Mouse (Mus musculus) testis, adult 2 months (tissue): ENCODE measurements at regions not wholly inside any gene's neighbourhood (a gene's known extent, or its start where the extent isn't known, plus 50 kb on each side); places are given as distances from the start of the nearest gene placed in this dataset.

ENCODE experiments used
- CTCF ChIP-seq: fragments of 200-500 bp; IDR thresholded peaks from 2 replicates; pipeline ENCODE4 v1.5.1; 2012; ENCODE audit warnings: low read depth, mild to moderate bottlenecking, inconsistent platforms, low read length, moderate library complexity; ENCODE audit not compliant: control insufficient read depth, insufficient read depth, insufficient replicate concordance
- POLR2A ChIP-seq: fragments of 200-500 bp; IDR thresholded peaks from 2 replicates; pipeline ENCODE4 v1.6.1; 2012; ENCODE audit warnings: low read depth, mild to moderate bottlenecking, inconsistent platforms, low read length, moderate library complexity; ENCODE audit not compliant: control insufficient read depth

DNA sequence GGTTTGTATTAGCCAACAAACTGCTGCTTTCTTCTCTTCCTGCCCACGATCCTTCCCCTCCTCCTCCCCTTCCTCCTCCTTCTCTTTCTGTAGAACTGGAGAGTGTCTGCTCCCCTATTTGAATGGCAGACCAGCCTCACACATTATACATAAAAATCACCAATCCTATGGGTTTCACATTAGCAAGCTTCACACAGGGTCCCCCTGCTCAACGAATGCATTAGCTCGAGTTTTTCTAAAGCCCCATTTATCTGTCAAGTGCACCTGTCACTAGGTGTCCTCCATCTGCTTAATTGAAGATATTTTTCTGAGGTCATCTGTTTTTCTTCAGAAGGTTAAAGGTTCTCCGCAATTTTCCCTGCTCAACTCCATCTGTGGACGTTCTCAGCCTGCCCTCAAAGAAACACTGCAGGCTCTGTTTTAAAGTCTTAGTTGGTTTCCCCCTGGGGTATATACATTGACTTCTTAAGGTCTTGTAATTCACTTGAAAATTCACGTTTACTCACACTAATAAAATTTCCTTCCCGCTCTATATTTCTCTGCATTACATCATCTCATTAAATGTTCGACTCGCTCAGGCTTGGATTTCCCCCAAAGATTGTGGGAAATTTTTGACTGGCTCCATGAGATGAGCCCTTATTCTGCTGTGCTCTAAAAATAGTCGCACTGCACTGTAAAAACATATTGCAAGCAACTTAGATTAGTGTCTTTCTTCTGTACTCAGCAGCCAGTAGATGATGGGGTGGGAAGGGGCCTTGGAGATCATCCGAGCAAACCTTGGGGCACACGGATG, 105.3 kb downstream of the Mex3b start:
- TF ChIP-seq CTCF = no peak
- TF ChIP-seq POLR2A = no peak
